Mouse (Mus musculus): ENCODE measurements around the gene Olfr1378. TPM values are rescaled to one million over a fixed set of nuclear protein-coding genes. Genes with fewer than 3 reads are reported as not detected.

Olfr1378 gene
- polyA plus RNA-seq, 1 experiment from 2014 or later = not detected

DNA sequence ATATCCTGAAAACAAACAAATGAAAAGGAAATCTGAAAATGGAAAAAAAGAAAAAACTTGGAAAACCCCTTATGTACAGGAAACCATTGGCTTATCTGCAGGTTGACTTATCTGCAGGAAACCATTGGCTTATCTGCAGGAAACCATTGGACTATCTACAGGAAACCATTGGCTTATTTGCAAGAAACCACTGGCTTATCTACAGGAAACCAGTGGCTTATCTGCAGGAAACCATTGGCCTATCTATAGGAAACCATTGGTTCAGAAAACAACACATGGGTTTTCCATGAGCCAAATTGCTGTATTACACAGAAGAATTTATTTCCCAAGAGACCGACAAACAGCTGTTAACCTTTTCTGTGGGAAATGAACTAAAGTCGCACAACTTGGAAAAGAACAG, 1.4 kb upstream of the Olfr1378 start:
- Histone ChIP-seq H3K4me1 (no peaks in the 10 kb centered on the region), H3K9me3 (no peaks in the 10 kb centered on the region), H3K9ac (no peak overlapping the region), H3K4me2 (no peak overlapping the region), H3K27me3 (replicated peaks) (peaks cover 35% of the 10 kb centered on the region), H3K27ac (replicated peaks) (no peak overlapping the region), H3K36me3 (no peaks in the 10 kb centered on the region), H3K4me3 (no peak overlapping the region)
- 54% methylated on average over 2 of the region's 2 CpGs for WGBS
- no peak for ATAC-seq (ENCODE audit: extremely low read depth, insufficient number of reproducible peaks, low FRiP score, low TSS enrichment)

DNA sequence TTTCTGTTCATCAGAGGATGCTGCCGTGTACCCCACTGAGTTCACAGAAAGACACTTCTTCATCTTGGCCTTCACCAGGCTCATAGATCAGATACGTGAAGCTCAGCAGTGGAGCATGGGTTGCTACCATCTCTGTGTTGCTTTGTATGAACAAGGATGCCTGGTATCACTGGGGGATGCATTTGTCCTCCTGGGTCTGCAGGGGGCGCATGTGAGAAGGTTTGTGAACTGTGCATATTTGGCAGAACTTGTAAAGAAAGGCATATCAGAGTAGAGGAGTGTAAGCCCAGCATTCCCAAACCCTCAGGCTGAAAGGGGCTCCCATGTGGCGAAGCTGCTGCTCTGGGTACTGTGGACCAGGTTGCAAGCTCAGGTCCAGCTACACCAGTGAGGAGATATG, 10.9 kb downstream of the Olfr1378 start:
- WGBS = 57% methylated on average over 4 of the region's 4 CpGs
- no peak overlapping the region for H3K27ac ChIP-seq (replicated peaks)
- H3K4me3 ChIP-seq = no peak overlapping the region
- no peaks in the 10 kb centered on the region for H3K9me3 ChIP-seq
- H3K27me3 ChIP-seq (replicated peaks) = peaks cover 48% of the 10 kb centered on the region
- ATAC-seq (ENCODE audit: extremely low read depth, insufficient number of reproducible peaks, low FRiP score, low TSS enrichment) = no peak
- no peak overlapping the region for H3K9ac ChIP-seq
- no peaks in the 10 kb centered on the region for H3K36me3 ChIP-seq
- H3K4me2 ChIP-seq = no peak overlapping the region
- H3K4me1 ChIP-seq = no peaks in the 10 kb centered on the region

DNA sequence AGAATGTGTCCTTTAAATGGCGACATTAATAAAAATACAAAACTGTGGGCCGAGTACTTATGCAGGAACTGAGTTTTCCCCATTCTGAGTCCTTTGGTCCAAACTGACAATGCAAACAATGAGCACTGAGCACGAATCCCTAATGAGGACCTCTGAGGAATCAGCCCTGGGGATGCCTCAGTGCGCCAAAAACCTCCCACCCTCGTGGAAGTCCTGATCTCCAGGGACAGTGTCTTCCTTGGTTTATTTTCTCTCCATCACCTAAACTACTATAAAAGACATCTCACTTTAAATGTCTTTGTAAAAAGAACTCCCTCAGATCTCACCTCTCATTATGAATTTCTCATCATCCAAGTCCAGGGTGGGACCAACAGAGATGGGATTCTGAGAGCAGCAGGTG, 15.3 kb downstream of the Olfr1378 start, which contains the start of gene Olfr1377:
Gene Olfr1377, plus strand, starts transcription at position 301 of the 400 bp plus-strand sequence.
- H3K4me2 ChIP-seq = no peak within 1 kb of the TSS
- no peak within 1 kb of the TSS for H3K27ac ChIP-seq (replicated peaks)
- 59% methylated on average over 5 of the region's 5 CpGs for WGBS
- H3K36me3 ChIP-seq = no peaks in the 10 kb centered on the region
- no peak for ATAC-seq (ENCODE audit: extremely low read depth, insufficient number of reproducible peaks, low FRiP score, low TSS enrichment)
- H3K4me1 ChIP-seq = peaks cover 3% of the 10 kb centered on the region; the same call in 1 of the 2 replicates
- H3K9ac ChIP-seq = no peak within 1 kb of the TSS
- H3K4me3 ChIP-seq = no peak within 1 kb of the TSS
- H3K27me3 ChIP-seq (replicated peaks) = peaks cover 51% of the 10 kb centered on the region
- H3K9me3 ChIP-seq = no peaks in the 10 kb centered on the region

DNA sequence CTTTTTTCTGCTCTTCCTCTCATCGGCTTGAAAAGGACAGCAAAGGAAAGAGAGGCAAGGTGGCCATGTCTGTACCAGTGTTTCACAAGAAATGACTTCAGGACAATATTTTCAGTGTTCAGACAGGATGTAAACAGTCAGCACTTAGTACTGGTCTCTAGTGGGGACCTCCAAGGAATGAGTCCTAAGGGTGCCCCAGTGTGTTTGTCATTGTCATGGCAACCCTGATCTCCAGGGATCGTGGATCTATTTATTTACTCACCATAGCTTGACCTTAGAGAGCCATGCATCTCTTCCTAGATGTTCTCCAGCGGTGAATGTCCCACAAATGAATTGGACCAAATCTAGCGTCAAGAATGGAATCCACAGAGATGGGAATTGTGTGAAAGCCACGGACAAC, 37.0 kb downstream of the Olfr1378 start, which contains the start of gene Olfr51:
Gene Olfr51, plus strand, starts transcription at position 301 of the 400 bp plus-strand sequence.
- 60% methylated on average over 5 of the region's 5 CpGs for WGBS
- Histone ChIP-seq H3K4me2 (no peak within 1 kb of the TSS), H3K9me3 (0 out of 2 replicates have a peak, but pooled peaks cover 3% of the 10 kb centered on the region), H3K4me3 (no peak within 1 kb of the TSS), H3K27me3 (replicated peaks) (no peaks in the 10 kb centered on the region), H3K36me3 (no peaks in the 10 kb centered on the region), H3K9ac (no peak within 1 kb of the TSS), H3K4me1 (no peaks in the 10 kb centered on the region), H3K27ac (replicated peaks) (no peak within 1 kb of the TSS)
- no peak for ATAC-seq (ENCODE audit: extremely low read depth, insufficient number of reproducible peaks, low FRiP score, low TSS enrichment)

DNA sequence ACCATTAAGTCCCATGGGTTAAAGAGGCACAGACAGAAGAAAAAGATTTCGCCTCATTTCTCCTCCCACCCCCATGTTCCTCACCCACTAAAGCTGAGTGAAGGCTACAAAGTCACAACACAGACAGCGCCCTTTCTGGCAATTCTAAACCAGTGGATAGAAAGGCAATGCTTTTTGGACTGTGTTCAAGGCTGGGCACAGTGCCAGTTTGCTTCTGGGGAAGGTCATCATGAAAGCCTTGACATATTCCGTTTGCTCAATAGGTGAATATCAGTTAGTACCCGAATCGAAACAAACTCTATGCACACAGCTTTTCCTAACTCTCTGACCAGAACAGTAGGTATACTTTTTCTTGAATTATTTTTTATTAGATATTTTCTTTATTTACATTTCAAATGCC, 45.5 kb downstream of the Olfr1378 start:
- no peak for ATAC-seq (ENCODE audit: extremely low read depth, insufficient number of reproducible peaks, low FRiP score, low TSS enrichment)
- Histone ChIP-seq H3K27ac (replicated peaks) (no peak overlapping the region), H3K4me3 (no peak overlapping the region), H3K4me2 (no peak overlapping the region), H3K4me1 (no peaks in the 10 kb centered on the region; the same call in 1 of the 2 replicates), H3K9me3 (no peaks in the 10 kb centered on the region), H3K27me3 (replicated peaks) (0 out of 2 replicates have a peak, but pooled peaks cover 3% of the 10 kb centered on the region), H3K9ac (no peak overlapping the region), H3K36me3 (no peaks in the 10 kb centered on the region)
- WGBS = 45% methylated on average over 5 of the region's 5 CpGs

DNA sequence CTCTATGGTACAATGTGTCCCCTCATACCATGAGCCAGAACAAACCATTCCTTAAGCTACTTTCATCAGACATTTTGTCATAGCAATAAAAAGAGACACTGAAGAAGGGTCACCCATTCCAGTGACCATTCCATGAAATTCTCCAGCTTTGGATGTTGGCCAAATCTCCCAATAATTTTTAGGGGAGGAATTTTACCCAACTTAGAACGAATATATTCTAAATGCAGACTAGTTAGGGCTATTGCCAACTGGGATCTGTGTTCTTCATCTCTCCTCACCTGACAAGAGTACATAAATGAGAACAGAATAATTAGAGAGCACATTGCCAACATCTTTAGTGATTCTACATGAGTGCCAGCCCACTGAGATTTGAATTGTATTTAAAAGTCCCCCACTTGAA, 47.6 kb downstream of the Olfr1378 start, which contains the start of gene Olfr54:
Gene Olfr54, plus strand, starts transcription at position 301 of the 400 bp plus-strand sequence.
- WGBS = 45% methylated on average over 1 of the region's 1 CpGs
- no peak for ATAC-seq (ENCODE audit: extremely low read depth, insufficient number of reproducible peaks, low FRiP score, low TSS enrichment)

DNA sequence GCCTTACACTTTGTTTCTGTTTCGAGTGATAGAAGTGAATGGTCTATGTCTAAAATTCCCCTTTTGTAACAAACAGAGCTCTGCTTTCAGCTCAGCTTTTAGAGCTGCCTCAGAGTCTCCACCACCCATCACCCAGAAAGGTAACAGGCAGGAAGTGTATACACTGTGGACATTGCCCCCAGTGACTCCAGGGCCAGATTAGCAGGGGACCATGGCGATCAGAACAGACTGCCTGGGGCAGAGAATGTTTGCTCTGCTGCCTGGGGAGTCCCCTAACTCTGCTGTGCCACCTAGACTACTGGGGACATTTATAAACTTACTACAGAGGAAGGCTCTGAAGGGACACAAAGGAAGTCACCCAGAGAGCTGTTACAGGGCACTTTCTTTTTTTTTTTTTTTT, 50.0 kb downstream of the Olfr1378 start:
- Histone ChIP-seq H3K27me3 (replicated peaks) (0 out of 2 replicates have a peak, but pooled peaks cover 3% of the 10 kb centered on the region), H3K4me2 (no peak overlapping the region), H3K36me3 (no peaks in the 10 kb centered on the region), H3K9me3 (no peaks in the 10 kb centered on the region), H3K4me1 (no peaks in the 10 kb centered on the region; the same call in 1 of the 2 replicates), H3K4me3 (no peak overlapping the region), H3K9ac (no peak overlapping the region), H3K27ac (replicated peaks) (no peak overlapping the region)
- 42% methylated on average over 2 of the region's 2 CpGs for WGBS
- ATAC-seq (ENCODE audit: extremely low read depth, insufficient number of reproducible peaks, low FRiP score, low TSS enrichment) = no peak

More for the DNA sequence above, 47.6 kb downstream of the Olfr1378 start, which contains the start of gene Olfr54:
- no peaks in the 10 kb centered on the region for H3K36me3 ChIP-seq
- H3K4me3 ChIP-seq = no peak within 1 kb of the TSS
- H3K4me1 ChIP-seq = no peaks in the 10 kb centered on the region; the same call in 1 of the 2 replicates
- H3K9me3 ChIP-seq = no peaks in the 10 kb centered on the region
- H3K4me2 ChIP-seq = no peak within 1 kb of the TSS
- no peak within 1 kb of the TSS for H3K27ac ChIP-seq (replicated peaks)
- H3K9ac ChIP-seq = no peak within 1 kb of the TSS
- H3K27me3 ChIP-seq (replicated peaks) = 0 out of 2 replicates have a peak, but pooled peaks cover 3% of the 10 kb centered on the region

Other genes starting within 250 kb of the Olfr1378 start
- 12.6 and 13.5 TPM in 2 replicates for gene Zfp354c, start 138.8 kb upstream of the Olfr1378 start, polyA plus RNA-seq (2015; fragmentation: Nextera tagmentation; extraction: Ambion mirVana)
- 0.31 and 0.49 TPM in 2 replicates for gene Zfp879, start 125.0 kb upstream of the Olfr1378 start, polyA plus RNA-seq (2015; fragmentation: Nextera tagmentation; extraction: Ambion mirVana)
- not detected in 2 replicates for gene Grm6, start 115.8 kb upstream of the Olfr1378 start, polyA plus RNA-seq (2015; fragmentation: Nextera tagmentation; extraction: Ambion mirVana)
- 2.7 and 3.7 TPM in 2 replicates for gene Zfp454, start 78.9 kb upstream of the Olfr1378 start, polyA plus RNA-seq (2015; fragmentation: Nextera tagmentation; extraction: Ambion mirVana)
- gene Zfp2, start 50.4 kb upstream of the Olfr1378 start, polyA plus RNA-seq (2015; fragmentation: Nextera tagmentation; extraction: Ambion mirVana) = 6.9 and 8.4 TPM in 2 replicates
- gene Zfp354b, start 34.9 kb upstream of the Olfr1378 start, polyA plus RNA-seq (2015; fragmentation: Nextera tagmentation; extraction: Ambion mirVana) = 0.88 and 1.0 TPM in 2 replicates
- gene 4933414I15Rik, start 22.8 kb upstream of the Olfr1378 start, polyA plus RNA-seq (2015; fragmentation: Nextera tagmentation; extraction: Ambion mirVana) = not detected in 2 replicates
- not detected in 2 replicates for gene Prop1, start 12.8 kb upstream of the Olfr1378 start, polyA plus RNA-seq (2015; fragmentation: Nextera tagmentation; extraction: Ambion mirVana)
- gene Olfr1377, start 15.4 kb downstream of the Olfr1378 start, polyA plus RNA-seq (2015; fragmentation: Nextera tagmentation; extraction: Ambion mirVana) = not detected in 2 replicates
- not detected in 2 replicates for gene Olfr51, start 37.1 kb downstream of the Olfr1378 start, polyA plus RNA-seq (2015; fragmentation: Nextera tagmentation; extraction: Ambion mirVana)
- not detected in 2 replicates for gene Olfr54, start 47.7 kb downstream of the Olfr1378 start, polyA plus RNA-seq (2015; fragmentation: Nextera tagmentation; extraction: Ambion mirVana)
- gene Olfr1375, start 81.6 kb downstream of the Olfr1378 start, polyA plus RNA-seq (2015; fragmentation: Nextera tagmentation; extraction: Ambion mirVana) = not detected in 2 replicates
- 5.1 and 5.3 TPM in 2 replicates for gene Zfp354a, start 92.7 kb downstream of the Olfr1378 start, polyA plus RNA-seq (2015; fragmentation: Nextera tagmentation; extraction: Ambion mirVana)